Mouse (Mus musculus): ENCODE data around the gene Gstcd. TPM values are rescaled to one million over a fixed set of nuclear protein-coding genes. Genes with fewer than 3 reads are reported as not detected.

Gstcd gene
- polyA plus RNA-seq, 1 experiment, result 13.1 TPM

DNA sequence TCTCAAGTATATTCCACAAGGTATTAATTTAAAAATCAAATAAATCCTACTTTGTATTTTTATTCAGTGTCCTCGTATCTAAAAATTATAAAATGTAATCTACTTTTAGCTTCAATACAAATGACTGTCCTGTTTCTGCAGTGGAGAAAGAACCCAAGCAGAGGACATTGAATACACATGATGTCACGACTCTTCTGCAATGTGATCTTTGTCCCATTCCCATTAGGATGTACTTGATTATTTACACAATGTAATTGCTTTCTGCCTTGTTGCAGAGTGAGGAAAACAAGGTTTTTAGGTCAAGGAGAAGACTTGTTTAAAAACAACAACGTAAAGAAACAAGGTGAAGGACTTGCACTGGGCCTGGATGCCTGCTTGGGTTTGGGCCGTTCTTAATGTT, 84.6 kb downstream of the Gstcd start:
- H3ac ChIP-seq (ENCODE audit: control insufficient read depth, insufficient read length, low read depth), result no peak overlapping the region
- no peaks in the 10 kb centered on the region for H3K79me3 ChIP-seq (ENCODE audit: low read depth)
- no peak overlapping the region for H3K4me3 ChIP-seq (ENCODE audit: insufficient read depth, poor library complexity, severe bottlenecking)
- no peaks in the 10 kb centered on the region for H3K79me2 ChIP-seq (ENCODE audit: control insufficient read depth, insufficient read depth)
- peaks cover 23% of the 10 kb centered on the region for H3K36me3 ChIP-seq (ENCODE audit: control insufficient read depth, insufficient read depth)
- no peaks in the 10 kb centered on the region for H3K27me3 ChIP-seq (ENCODE audit: control insufficient read depth, insufficient read depth, insufficient read length)
- TF ChIP-seq CTCF (IDR thresholded peaks at IDR 0.05; ENCODE audit: control insufficient read depth, insufficient read depth, insufficient read length) (no peak), FOSL1 (IDR thresholded peaks at IDR 0.05; ENCODE audit: insufficient read depth, low read length, poor library complexity, severe bottlenecking) (no peak), MYOG (IDR thresholded peaks at IDR 0.05; ENCODE audit: control insufficient read depth, extremely low read depth, insufficient read length) (no peak), USF1 (IDR thresholded peaks at IDR 0.05; ENCODE audit: low read depth) (no peak), MAX (IDR thresholded peaks at IDR 0.05) (no peak)

DNA sequence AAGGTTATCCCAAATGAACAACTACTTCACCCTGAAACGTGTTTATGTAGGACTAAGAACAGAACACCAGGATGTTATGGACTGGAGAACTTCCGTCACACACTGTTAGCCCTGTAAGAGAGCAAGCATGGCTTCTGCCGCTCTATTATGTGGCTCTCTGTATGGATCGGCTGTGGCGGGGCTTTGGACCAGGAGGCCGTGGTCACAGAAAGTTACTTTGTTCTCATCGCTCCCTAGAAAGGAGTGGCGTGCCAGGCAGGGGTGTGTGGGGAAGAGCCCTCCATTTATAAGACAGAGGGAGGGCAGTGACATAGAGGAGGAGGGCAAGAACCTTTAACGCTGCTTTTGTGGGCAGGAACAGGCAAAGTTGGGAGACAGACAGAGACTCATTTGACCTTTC, 95.5 kb downstream of the Gstcd start:
- Histone ChIP-seq H3K4me3 (ENCODE audit: insufficient read depth, poor library complexity, severe bottlenecking) (no peak overlapping the region), H3K27me3 (ENCODE audit: control insufficient read depth, insufficient read depth, insufficient read length) (no peaks in the 10 kb centered on the region), H3ac (ENCODE audit: control insufficient read depth, insufficient read length, low read depth) (no peak overlapping the region), H3K36me3 (ENCODE audit: control insufficient read depth, insufficient read depth) (peaks cover 33% of the 10 kb centered on the region), H3K79me3 (ENCODE audit: low read depth) (no peaks in the 10 kb centered on the region), H3K79me2 (ENCODE audit: control insufficient read depth, insufficient read depth) (no peaks in the 10 kb centered on the region)
- TF ChIP-seq MYOG (IDR thresholded peaks at IDR 0.05; ENCODE audit: control insufficient read depth, extremely low read depth, insufficient read length) (no peak), CTCF (IDR thresholded peaks at IDR 0.05; ENCODE audit: control insufficient read depth, insufficient read depth, insufficient read length) (no peak), CEBPB (IDR thresholded peaks at IDR 0.05; ENCODE audit: low read depth) (no peak), USF1 (IDR thresholded peaks at IDR 0.05; ENCODE audit: low read depth) (no peak), MAX (IDR thresholded peaks at IDR 0.05) (no peak), FOSL1 (IDR thresholded peaks at IDR 0.05; ENCODE audit: insufficient read depth, low read length, poor library complexity, severe bottlenecking) (no peak), MYOD1 (IDR thresholded peaks at IDR 0.05; ENCODE audit: control insufficient read depth, insufficient read length, low read depth) (no peak)

DNA sequence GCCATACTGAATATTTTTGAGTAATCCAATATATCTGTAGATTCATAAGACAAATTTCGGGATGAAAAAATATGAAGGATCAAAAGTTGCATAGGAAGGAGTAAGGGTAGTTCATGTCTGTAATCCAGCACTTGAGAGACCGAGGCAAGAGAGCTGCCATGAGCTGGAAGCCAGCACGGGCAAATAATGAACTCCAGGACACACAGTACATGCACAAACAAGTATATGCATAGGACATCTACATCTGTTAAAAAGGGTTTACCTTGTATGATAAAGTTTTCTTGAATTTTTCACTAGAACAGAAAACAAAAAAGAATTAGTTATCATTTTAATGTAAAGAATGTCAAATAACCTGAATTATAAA, 95.9 kb downstream of the Gstcd start:
- no peak overlapping the region for H3K4me3 ChIP-seq (ENCODE audit: insufficient read depth, poor library complexity, severe bottlenecking)
- H3K27me3 ChIP-seq (ENCODE audit: control insufficient read depth, insufficient read depth, insufficient read length), result no peaks in the 10 kb centered on the region
- H3K79me2 ChIP-seq (ENCODE audit: control insufficient read depth, insufficient read depth), result no peaks in the 10 kb centered on the region
- no peak overlapping the region for H3ac ChIP-seq (ENCODE audit: control insufficient read depth, insufficient read length, low read depth)
- peaks cover 31% of the 10 kb centered on the region for H3K36me3 ChIP-seq (ENCODE audit: control insufficient read depth, insufficient read depth)
- H3K79me3 ChIP-seq (ENCODE audit: low read depth), result no peaks in the 10 kb centered on the region
- TF ChIP-seq MYOD1 (IDR thresholded peaks at IDR 0.05; ENCODE audit: control insufficient read depth, insufficient read length, low read depth), result no peak
- no peak for TF ChIP-seq MAX (IDR thresholded peaks at IDR 0.05)
- no peak for TF ChIP-seq CTCF (IDR thresholded peaks at IDR 0.05; ENCODE audit: control insufficient read depth, insufficient read depth, insufficient read length)
- TF ChIP-seq CEBPB (IDR thresholded peaks at IDR 0.05; ENCODE audit: low read depth), result no peak
- no peak for TF ChIP-seq FOSL1 (IDR thresholded peaks at IDR 0.05; ENCODE audit: insufficient read depth, low read length, poor library complexity, severe bottlenecking)
- TF ChIP-seq USF1 (IDR thresholded peaks at IDR 0.05; ENCODE audit: low read depth), result no peak
- TF ChIP-seq MYOG (IDR thresholded peaks at IDR 0.05; ENCODE audit: control insufficient read depth, extremely low read depth, insufficient read length), result no peak

- Histone ChIP-seq H3K27me3 (ENCODE audit: control insufficient read depth, insufficient read depth, insufficient read length) (no peaks in the 10 kb centered on the region), H3K79me2 (ENCODE audit: control insufficient read depth, insufficient read depth) (no peaks in the 10 kb centered on the region), H3K36me3 (ENCODE audit: control insufficient read depth, insufficient read depth) (peaks cover 26% of the 10 kb centered on the region), H3K79me3 (ENCODE audit: low read depth) (no peaks in the 10 kb centered on the region), H3K4me3 (ENCODE audit: insufficient read depth, poor library complexity, severe bottlenecking) (no peak overlapping the region), H3ac (ENCODE audit: control insufficient read depth, insufficient read length, low read depth) (no peak overlapping the region)
- no peak for TF ChIP-seq MYOG (IDR thresholded peaks at IDR 0.05; ENCODE audit: control insufficient read depth, extremely low read depth, insufficient read length)
- TF ChIP-seq CEBPB (IDR thresholded peaks at IDR 0.05; ENCODE audit: low read depth), result no peak
- TF ChIP-seq MYOD1 (IDR thresholded peaks at IDR 0.05; ENCODE audit: control insufficient read depth, insufficient read length, low read depth), result no peak
- no peak for TF ChIP-seq CTCF (IDR thresholded peaks at IDR 0.05; ENCODE audit: control insufficient read depth, insufficient read depth, insufficient read length)
- no peak for TF ChIP-seq MAX (IDR thresholded peaks at IDR 0.05)
- no peak for TF ChIP-seq FOSL1 (IDR thresholded peaks at IDR 0.05; ENCODE audit: insufficient read depth, low read length, poor library complexity, severe bottlenecking)
- no peak for TF ChIP-seq USF1 (IDR thresholded peaks at IDR 0.05; ENCODE audit: low read depth)
These were observed 96.5 kb downstream of the Gstcd start for GRCm38 (mm10) chr3:132995172-132995903.

DNA sequence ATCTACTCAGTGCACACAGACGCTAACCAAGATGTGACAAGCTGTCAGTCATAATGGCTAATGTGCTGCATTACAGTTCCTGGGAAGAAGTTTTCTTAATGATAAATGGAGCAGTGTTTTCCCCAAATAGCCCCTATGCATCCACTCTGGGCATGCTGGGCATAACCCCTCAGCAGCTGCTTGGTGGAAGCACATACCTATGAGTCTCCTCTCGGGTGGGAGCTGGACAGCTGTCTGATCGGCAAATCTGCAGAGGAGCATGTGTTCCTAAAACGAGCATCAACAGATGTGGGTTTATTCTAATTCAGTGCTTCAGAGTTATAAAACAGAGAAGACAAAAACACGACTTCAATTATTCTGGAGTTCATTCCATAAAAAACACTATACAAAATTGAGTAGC, 105.6 kb downstream of the Gstcd start:
- no peaks in the 10 kb centered on the region for H3K79me3 ChIP-seq (ENCODE audit: low read depth)
- no peaks in the 10 kb centered on the region for H3K27me3 ChIP-seq (ENCODE audit: control insufficient read depth, insufficient read depth, insufficient read length)
- no peak overlapping the region for H3K4me3 ChIP-seq (ENCODE audit: insufficient read depth, poor library complexity, severe bottlenecking)
- peaks cover 26% of the 10 kb centered on the region for H3K36me3 ChIP-seq (ENCODE audit: control insufficient read depth, insufficient read depth)
- H3K79me2 ChIP-seq (ENCODE audit: control insufficient read depth, insufficient read depth), result no peaks in the 10 kb centered on the region
- H3ac ChIP-seq (ENCODE audit: control insufficient read depth, insufficient read length, low read depth), result no peak overlapping the region
- TF ChIP-seq MYOD1 (IDR thresholded peaks at IDR 0.05; ENCODE audit: control insufficient read depth, insufficient read length, low read depth), result no peak
- TF ChIP-seq CTCF (IDR thresholded peaks at IDR 0.05; ENCODE audit: control insufficient read depth, insufficient read depth, insufficient read length), result no peak
- TF ChIP-seq FOSL1 (IDR thresholded peaks at IDR 0.05; ENCODE audit: insufficient read depth, low read length, poor library complexity, severe bottlenecking), result no peak
- TF ChIP-seq USF1 (IDR thresholded peaks at IDR 0.05; ENCODE audit: low read depth), result no peak
- no peak for TF ChIP-seq MAX (IDR thresholded peaks at IDR 0.05)

Data from C2C12 (cell line).